Mouse (Mus musculus) liver, embryonic 13.5 days (tissue): Measurements from ENCODE around the gene Rpap1. TPM values are rescaled to one million over a fixed set of nuclear protein-coding genes. Genes with fewer than 3 reads are reported as not detected.
A peak's percentile ranks its signal among the peaks of the same experiment; 100 is the strongest.
"Not testable (repeated sequence)": the region's sequence is repeated elsewhere in the genome, so short reads cannot be mapped to it uniquely, and the experiment has no call there.

Experiments
- ATAC-seq: fragments of 200-750 bp; cut with Nextera tagmentation; 2 replicates; pipeline ENCODE4 v1.8.0; 2017; ENCODE audit warnings: low read depth, mild to moderate bottlenecking, moderate number of reproducible peaks, moderate library complexity
- DNase-seq: peaks from one replicate; pipeline ENCODE4 v3.0.0; 2022
- H3K27ac ChIP-seq: fragments of 300-500 bp; sonication (generic); 2 replicates; pipeline ENCODE4 v1.5.1; 2015; ENCODE audit warnings: moderate library complexity, mild to moderate bottlenecking, inconsistent platforms
- H3K27me3 ChIP-seq: fragments of 300-500 bp; sonication (generic); 2 replicates; pipeline ENCODE4 v1.6.1; 2015; ENCODE audit warnings: mild to moderate bottlenecking, inconsistent platforms
- H3K36me3 ChIP-seq: fragments of 300-500 bp; sonication (generic); 2 replicates; pipeline ENCODE4 v1.6.1; 2015; ENCODE audit warnings: mild to moderate bottlenecking, inconsistent platforms
- H3K4me1 ChIP-seq: fragments of 300-500 bp; sonication (generic); replicated peaks from 2 replicates; pipeline ENCODE4 v1.6.1; 2015; ENCODE audit warnings: inconsistent platforms
- H3K4me2 ChIP-seq: fragments of 300-500 bp; sonication (generic); 2 replicates; pipeline ENCODE4 v1.6.1; 2015; ENCODE audit warnings: inconsistent platforms, mild to moderate bottlenecking, moderate library complexity
- H3K4me3 ChIP-seq: fragments of 300-500 bp; sonication (generic); replicated peaks from 2 replicates; pipeline ENCODE4 v1.5.1; 2015; ENCODE audit warnings: mild to moderate bottlenecking, inconsistent platforms
- H3K9ac ChIP-seq: fragments of 300-500 bp; sonication (generic); 2 replicates; pipeline ENCODE4 v1.6.1; 2015; ENCODE audit warnings: mild to moderate bottlenecking, inconsistent platforms
- H3K9me3 ChIP-seq: fragments of 300-500 bp; sonication (generic); replicated peaks from 2 replicates; pipeline ENCODE4 v1.6.1; 2016; ENCODE audit warnings: inconsistent platforms
- WGBS: fragments of 180-500 bp; shearing (Covaris S2); methylation state at CpG from one replicate; pipeline ENCODE4 v1.1.7; 2015; ENCODE audit not compliant: insufficient replicate concordance; 5-methylcytosine and 5-hydroxymethylcytosine counted together
- polyA plus RNA-seq: library from polyadenylated mRNA; unstranded; fragments of >200 nt; fragmentation: Nextera tagmentation; extraction: Ambion mirVana; gene quantifications from 2 replicates; pipeline ENCODE4 v1.2.1, GENCODE M21; 2015

Rpap1 gene
- polyA plus RNA-seq, 1 experiment from 2014 or later, result 10.2 TPM

DNA sequence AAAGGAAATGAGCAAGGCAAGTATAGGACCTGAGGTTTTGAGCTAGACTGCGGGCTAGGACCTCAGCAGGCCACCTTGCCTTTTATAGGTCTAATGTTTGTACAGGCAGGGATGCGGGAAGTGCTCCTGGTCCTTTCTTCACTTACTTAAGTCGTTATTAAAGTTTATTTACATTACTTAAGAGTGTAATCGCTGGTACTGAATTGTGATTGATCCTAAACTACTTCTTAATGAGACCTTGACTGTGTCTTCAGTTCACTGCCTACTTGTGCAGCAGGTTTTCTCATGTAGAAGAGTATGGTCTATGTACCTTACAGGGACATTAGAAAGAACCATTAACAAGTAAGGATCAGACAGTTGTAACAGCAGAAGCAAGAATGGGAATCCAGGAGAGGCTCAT lies 56.6 kb downstream of the Rpap1 start:
- no peak overlapping the region for H3K4me2 ChIP-seq
- H3K4me1 ChIP-seq, result peaks cover 23% of the 10 kb centered on the region
- H3K4me3 ChIP-seq, result no peak overlapping the region
- peaks cover 93% of the 10 kb centered on the region for H3K36me3 ChIP-seq
- no peaks in the 10 kb centered on the region for H3K27me3 ChIP-seq
- no peak for DNase-seq
- H3K9ac ChIP-seq, result no peak overlapping the region
- no peaks in the 10 kb centered on the region for H3K9me3 ChIP-seq
- ATAC-seq, result no peak
- WGBS, result 85% methylated on average over 4 of the region's 4 CpGs
- H3K27ac ChIP-seq, result no peak overlapping the region

DNA sequence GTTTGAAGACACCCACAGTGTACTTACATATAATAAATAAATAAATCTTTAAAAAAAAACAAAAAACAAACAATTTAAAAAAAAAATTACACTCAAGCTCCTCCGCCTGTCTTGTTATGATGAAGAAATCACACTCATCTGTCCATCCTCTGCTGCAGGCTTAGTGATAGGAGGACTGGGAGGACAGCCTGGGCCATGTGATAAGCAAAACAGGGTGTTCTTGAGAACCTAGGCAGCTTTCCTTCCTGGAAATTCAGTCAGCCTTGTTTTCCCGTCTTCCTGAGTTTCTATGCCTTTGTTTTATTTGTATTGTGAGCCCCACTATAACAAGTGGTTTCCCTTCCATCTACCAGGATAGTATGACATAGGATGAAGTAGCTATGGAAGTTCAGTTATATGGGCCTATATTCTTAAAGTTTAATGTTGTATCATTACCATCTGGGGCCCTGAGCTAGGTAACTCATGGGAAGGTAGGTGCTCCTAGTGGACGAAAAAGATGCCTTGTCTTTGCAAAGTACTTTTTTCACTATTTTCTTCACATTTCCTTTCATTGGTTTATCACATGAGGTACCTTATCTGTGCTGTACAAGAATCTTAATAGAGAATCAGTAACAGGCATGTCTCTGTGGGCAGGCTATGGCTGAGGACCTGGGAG lies 59.4 kb downstream of the Rpap1 start:
- Histone ChIP-seq H3K9me3 (no peaks in the 10 kb centered on the region), H3K27ac (peak overlapping the region; percentile 77), H3K4me1 (peaks cover 36% of the 10 kb centered on the region), H3K4me3 (no peak overlapping the region), H3K4me2 (peak overlapping the region; percentile 29), H3K9ac (0 out of 2 replicates have a peak overlapping the region, but pooled peaks have one; percentile 0), H3K36me3 (peaks cover 87% of the 10 kb centered on the region), H3K27me3 (no peaks in the 10 kb centered on the region)
- WGBS, result 28% methylated on average over 3 of the region's 3 CpGs
- DNase-seq, result peak; percentile 61
- peak; percentile 94 for ATAC-seq

GRCm38 (mm10) chr2:119721070-119721469 lies 66.3 kb downstream of the Rpap1 start:
- Histone ChIP-seq H3K4me2 (no peak overlapping the region), H3K4me1 (peaks cover 15% of the 10 kb centered on the region), H3K9ac (no peak overlapping the region), H3K4me3 (no peak overlapping the region), H3K27me3 (no peaks in the 10 kb centered on the region), H3K36me3 (peaks cover 84% of the 10 kb centered on the region), H3K9me3 (no peaks in the 10 kb centered on the region), H3K27ac (no peak overlapping the region)
- DNase-seq, result no peak
- 93% methylated on average over 8 of the region's 8 CpGs for WGBS
- ATAC-seq, result no peak

GRCm38 (mm10) chr2:119715868-119716267 lies 71.5 kb downstream of the Rpap1 start:
- 74% methylated on average over 2 of the region's 2 CpGs for WGBS

More at GRCm38 (mm10) chr2:119715868-119716267, 71.5 kb downstream of the Rpap1 start:
- H3K9ac ChIP-seq, ATAC-seq, H3K9me3 ChIP-seq, H3K27me3 ChIP-seq, H3K27ac ChIP-seq, H3K4me1 ChIP-seq, H3K4me3 ChIP-seq, DNase-seq, H3K4me2 ChIP-seq: not testable (repeated sequence)
- peaks cover 73% of the 10 kb centered on the region for H3K36me3 ChIP-seq

Other genes with a start within 250 kb of the Rpap1 start
- 0.35 and 0.38 TPM in 2 replicates for gene Exd1, start 239.9 kb downstream of the Rpap1 start, polyA plus RNA-seq
- 47.3 and 54.2 TPM in 2 replicates for gene Chp1, start 239.8 kb downstream of the Rpap1 start, polyA plus RNA-seq
- gene Nusap1, start 169.2 kb downstream of the Rpap1 start, polyA plus RNA-seq, result 90.6 and 119 TPM in 2 replicates
- 42.8 and 50.4 TPM in 2 replicates for gene Oip5, start 169.1 kb downstream of the Rpap1 start, polyA plus RNA-seq
- gene Ndufaf1, start 124.7 kb downstream of the Rpap1 start, polyA plus RNA-seq, result 44.6 and 52.0 TPM in 2 replicates
- 18.3 and 23.8 TPM in 2 replicates for gene Rtf1, start 112.5 kb downstream of the Rpap1 start, polyA plus RNA-seq
- gene Itpka, start 45.2 kb downstream of the Rpap1 start, polyA plus RNA-seq, result 2.3 and 2.9 TPM in 2 replicates
- 0.08 TPM in 1 of 2 replicates, not detected in the other for gene Ltk, start 27.1 kb downstream of the Rpap1 start, polyA plus RNA-seq
- gene Tyro3, start 10.2 kb upstream of the Rpap1 start, polyA plus RNA-seq, result 1.5 TPM in 2 replicates
- gene Mga, start 109.7 kb upstream of the Rpap1 start, polyA plus RNA-seq, result 6.6 and 8.0 TPM in 2 replicates
- 0.28 and 0.57 TPM in 2 replicates for gene Mapkbp1, start 185.2 kb upstream of the Rpap1 start, polyA plus RNA-seq
- 7.2 and 8.2 TPM in 2 replicates for gene Jmjd7, start 239.9 kb upstream of the Rpap1 start, polyA plus RNA-seq
- 0.35 and 0.46 TPM in 2 replicates for gene Gm28042, start 240.0 kb upstream of the Rpap1 start, polyA plus RNA-seq
- gene Pla2g4b, start 245.9 kb upstream of the Rpap1 start, polyA plus RNA-seq, result 0.14 TPM in 2 replicates